Mouse (Mus musculus) CD4-positive naive resting alpha-beta T cell, adult 76 days (primary cell): ENCODE data around the gene Gm5890. TPM values are rescaled to one million over a fixed set of nuclear protein-coding genes. Genes with fewer than 3 reads are reported as not detected.

Source experiments
- total RNA-seq: library from RNA; stranded (reverse); gene quantifications from one replicate; pipeline ENCODE4 v1.2.4, GENCODE M21; 2023

The Gm5890 gene
- total RNA-seq, result not detected

DNA sequence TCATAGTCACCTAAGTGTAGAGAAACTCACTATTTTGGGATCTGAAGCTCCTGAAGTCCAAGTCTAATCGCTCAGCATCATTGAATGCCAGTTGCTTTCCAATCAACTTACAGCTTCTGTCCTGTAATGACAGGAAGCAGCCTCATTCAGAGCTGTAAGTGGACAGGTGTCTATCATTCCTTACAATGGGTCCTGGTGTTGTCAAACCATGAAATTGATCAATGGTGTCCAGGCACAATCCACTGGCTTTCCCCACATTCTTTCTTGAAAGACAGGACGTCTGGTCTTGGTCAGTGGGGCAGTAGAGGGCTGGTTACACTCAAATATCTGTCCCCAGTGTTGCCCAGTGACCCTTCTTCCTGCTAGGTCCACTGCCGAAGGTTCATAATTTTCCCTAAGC, at the start of gene Gm5890:
Gene Gm5890, minus strand, starts transcription at position 101 of the 400 bp plus-strand sequence.

DNA sequence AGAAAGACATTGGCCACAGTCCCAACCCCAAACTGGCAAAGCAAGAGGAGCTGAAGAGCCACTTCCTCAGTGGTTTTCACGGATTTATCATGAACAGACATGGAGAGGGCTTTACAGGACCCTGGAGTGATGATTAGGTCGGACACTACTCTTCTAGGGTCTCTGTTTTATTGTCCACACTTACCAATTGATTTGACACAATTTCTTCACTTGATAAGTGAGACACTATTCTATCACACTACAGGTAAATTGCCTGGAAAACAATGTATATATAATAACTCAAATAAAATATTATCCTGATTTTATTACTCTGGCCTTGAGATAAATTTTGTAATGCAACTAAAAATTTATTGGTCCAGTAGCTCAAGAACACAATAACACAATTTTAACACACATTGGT, 28.9 kb downstream of the Gm5890 start, which contains the start of gene Gm4498:
Gene Gm4498, minus strand, starts transcription at position 101 of the 400 bp plus-strand sequence.

Other genes with a start within 250 kb of the Gm5890 start
- gene Vmn1r91, start 163.2 kb downstream of the Gm5890 start, total RNA-seq, result not detected
- not detected for gene Gm16442, start 140.3 kb downstream of the Gm5890 start, total RNA-seq
- not detected for gene Vmn1r93, start 123.7 kb downstream of the Gm5890 start, total RNA-seq
- gene Vmn1r94, start 94.5 kb downstream of the Gm5890 start, total RNA-seq, result not detected
- gene Vmn1r95, start 69.1 kb downstream of the Gm5890 start, total RNA-seq, result not detected
- not detected for gene Gm6164, start 57.2 kb downstream of the Gm5890 start, total RNA-seq
- not detected for gene Gm4498, start 29.0 kb downstream of the Gm5890 start, total RNA-seq
- not detected for gene Gm4133, start 71.2 kb upstream of the Gm5890 start, total RNA-seq
- gene Gm5728, start 112.6 kb upstream of the Gm5890 start, total RNA-seq, result not detected
- not detected for gene Vmn1r100, start 155.1 kb upstream of the Gm5890 start, total RNA-seq
- not detected for gene Vmn1r101, start 179.8 kb upstream of the Gm5890 start, total RNA-seq
- not detected for gene Gm10670, start 212.1 kb upstream of the Gm5890 start, total RNA-seq
- gene Vmn1r103, start 247.7 kb upstream of the Gm5890 start, total RNA-seq, result not detected